Mouse (Mus musculus): ENCODE results near the gene Tsc1. TPM values are rescaled to one million over a fixed set of nuclear protein-coding genes. Genes with fewer than 3 reads are reported as not detected.

The Tsc1 gene
- polyA plus RNA-seq (2021), result 16.8 TPM

- in situ Hi-C loops (cut with MboI; ENCODE audit: low pct_unique_long_range_greater_than_20kb), result no loop called here
Measured at GRCm38 (mm10) chr2:28640461-28641424, at the start of gene Tsc1. Tsc1 (plus strand) TSS chr2:28641228.

GRCm38 (mm10) chr2:28591479-28591878, 49.5 kb upstream of the Tsc1 start:
- peaks cover 6% of the 10 kb centered on the region for H3K27me3 ChIP-seq
- peak; percentile 44 for ATAC-seq
- ChIA-PET CTCF (interaction anchor here (3.0 kb wide), 1 partner anchor 31 kb away, joined by 21 read pairs; the partner anchor contains the start of gene Gfi1b), POLR2A (no interaction called here)
- in situ Hi-C loops (cut with MboI; ENCODE audit: low pct_unique_long_range_greater_than_20kb), result loop anchor here (5.0 kb wide), 1 partner anchor 36 kb away; no protein-coding TSS in a partner anchor
- no peak for TF ChIP-seq CTCF (IDR thresholded peaks at IDR 0.05)
- DNase-seq (ENCODE audit: low read depth, low spot score), result peak; percentile 62

More at GRCm38 (mm10) chr2:28640461-28641424, at the start of gene Tsc1:
- ATAC-seq (peak; percentile 36), DNase-seq (ENCODE audit: low read depth, low spot score) (peak; percentile 90)
- no peak for TF ChIP-seq CTCF (IDR thresholded peaks at IDR 0.05)
- CTCF ChIA-PET, result interaction anchor here (1.1 to 1.3 kb wide), 2 partner anchors 13 to 14 kb away, joined by 3 read pairs; no protein-coding TSS in a partner anchor
- POLR2A ChIA-PET, result interaction anchor here (0.7 to 0.8 kb wide), 2 partner anchors 12 to 967 kb away, joined by 3 to 4 read pairs; no protein-coding TSS in a partner anchor
- no peaks in the 10 kb centered on the region for H3K27me3 ChIP-seq

- H3K27me3 ChIP-seq, result peaks cover 6% of the 10 kb centered on the region
- peak; percentile 87 for TF ChIP-seq CTCF (IDR thresholded peaks at IDR 0.05)
- in situ Hi-C loops (cut with MboI; ENCODE audit: low pct_unique_long_range_greater_than_20kb), result loop anchor here (5.0 kb wide), 1 partner anchor 34 kb away; no protein-coding TSS in a partner anchor
- ATAC-seq (no peak), DNase-seq (ENCODE audit: low read depth, low spot score) (no peak)
- POLR2A ChIA-PET, result no interaction called here
- CTCF ChIA-PET, result interaction anchor here (1.3 to 3.0 kb wide), 4 partner anchors 12 to 37 kb away, joined by 4 to 21 read pairs (median 8); partner anchors contain the start of gene Gfi1b
Measured at GRCm38 (mm10) chr2:28592809-28593208, 48.2 kb upstream of the Tsc1 start.

- ATAC-seq (no peak), DNase-seq (ENCODE audit: low read depth, low spot score) (no peak)
- TF ChIP-seq CTCF (IDR thresholded peaks at IDR 0.05), result no peak
- H3K27me3 ChIP-seq, result peaks cover 11% of the 10 kb centered on the region
- in situ Hi-C loops (cut with MboI; ENCODE audit: low pct_unique_long_range_greater_than_20kb), result no loop called here
- POLR2A ChIA-PET, result no interaction called here
- CTCF ChIA-PET, result interaction anchor here (1.1 kb wide), 1 partner anchor 26 kb away, joined by 3 read pairs; no protein-coding TSS in a partner anchor
Measured at GRCm38 (mm10) chr2:28596021-28596420, 45.0 kb upstream of the Tsc1 start.

- DNase-seq (ENCODE audit: low read depth, low spot score) (no peak), ATAC-seq (no peak)
- ChIA-PET CTCF (interaction anchor here (1.7 kb wide), 1 partner anchor 21 kb away, joined by 4 read pairs; no protein-coding TSS in a partner anchor), POLR2A (no interaction called here)
- peaks cover 11% of the 10 kb centered on the region for H3K27me3 ChIP-seq
- peak; percentile 61 for TF ChIP-seq CTCF (IDR thresholded peaks at IDR 0.05)
- in situ Hi-C loops (cut with MboI; ENCODE audit: low pct_unique_long_range_greater_than_20kb), result no loop called here
Measured at GRCm38 (mm10) chr2:28596998-28597397, 44.0 kb upstream of the Tsc1 start.

GRCm38 (mm10) chr2:28597733-28598547, 43.1 kb upstream of the Tsc1 start:
- peaks cover 14% of the 10 kb centered on the region for H3K27me3 ChIP-seq
- no peak for DNase-seq (ENCODE audit: low read depth, low spot score)
- no peak for TF ChIP-seq CTCF (IDR thresholded peaks at IDR 0.05)
- CTCF ChIA-PET, result interaction anchor here (1.7 kb wide), 1 partner anchor 21 kb away, joined by 4 read pairs; no protein-coding TSS in a partner anchor
- POLR2A ChIA-PET, result interaction anchor here (1.3 kb wide), 1 partner anchor 21 kb away, joined by 4 read pairs; no protein-coding TSS in a partner anchor
- no peak for ATAC-seq
- in situ Hi-C loops (cut with MboI; ENCODE audit: low pct_unique_long_range_greater_than_20kb), result no loop called here

- H3K27me3 ChIP-seq, result peaks cover 14% of the 10 kb centered on the region
- ATAC-seq (no peak), DNase-seq (ENCODE audit: low read depth, low spot score) (no peak)
- in situ Hi-C loops (cut with MboI; ENCODE audit: low pct_unique_long_range_greater_than_20kb), result no loop called here
- POLR2A ChIA-PET, result interaction anchor here (1.3 kb wide), 1 partner anchor 20 kb away, joined by 4 read pairs; no protein-coding TSS in a partner anchor
- TF ChIP-seq CTCF (IDR thresholded peaks at IDR 0.05), result no peak
- CTCF ChIA-PET, result no interaction called here
Measured at GRCm38 (mm10) chr2:28598692-28599568, 42.1 kb upstream of the Tsc1 start.

GRCm38 (mm10) chr2:28599569-28599900, 41.5 kb upstream of the Tsc1 start:
- no peak for TF ChIP-seq CTCF (IDR thresholded peaks at IDR 0.05)
- ATAC-seq, result no peak
- POLR2A ChIA-PET, result no interaction called here
- in situ Hi-C loops (cut with MboI; ENCODE audit: low pct_unique_long_range_greater_than_20kb), result no loop called here
- CTCF ChIA-PET, result no interaction called here
- peaks cover 9% of the 10 kb centered on the region for H3K27me3 ChIP-seq
- DNase-seq (ENCODE audit: low read depth, low spot score), result no peak
